Mouse (Mus musculus) CH12.LX (cell line): ENCODE data around the gene Srd5a1.

ENCODE experiments used
- CTCF ChIP-seq, 2 experiments: IDR thresholded peaks in 1 of 2; conservative IDR thresholded peaks in 1 of 2; 2 replicates each; pipeline ENCODE4 v1.5.1; 2011 to 2012; ENCODE audit warnings: low read depth in 2 of 2, low read length in 2 of 2, improper control_type of control experiment in 1 of 2, inconsistent platforms in 1 of 2, mild to moderate bottlenecking in 1 of 2, moderate library complexity in 1 of 2
- POLR2A ChIP-seq: IDR thresholded peaks from 2 replicates; pipeline ENCODE4 v1.6.1; 2011; ENCODE audit warnings: low read depth, mild to moderate bottlenecking, improper control_type of control experiment, low read length
- USF1 ChIP-seq: IDR thresholded peaks from 2 replicates; pipeline ENCODE4 v1.6.1; 2014; ENCODE audit warnings: low read depth, mild to moderate bottlenecking, inconsistent platforms, low read length, improper control_type of control experiment

DNA sequence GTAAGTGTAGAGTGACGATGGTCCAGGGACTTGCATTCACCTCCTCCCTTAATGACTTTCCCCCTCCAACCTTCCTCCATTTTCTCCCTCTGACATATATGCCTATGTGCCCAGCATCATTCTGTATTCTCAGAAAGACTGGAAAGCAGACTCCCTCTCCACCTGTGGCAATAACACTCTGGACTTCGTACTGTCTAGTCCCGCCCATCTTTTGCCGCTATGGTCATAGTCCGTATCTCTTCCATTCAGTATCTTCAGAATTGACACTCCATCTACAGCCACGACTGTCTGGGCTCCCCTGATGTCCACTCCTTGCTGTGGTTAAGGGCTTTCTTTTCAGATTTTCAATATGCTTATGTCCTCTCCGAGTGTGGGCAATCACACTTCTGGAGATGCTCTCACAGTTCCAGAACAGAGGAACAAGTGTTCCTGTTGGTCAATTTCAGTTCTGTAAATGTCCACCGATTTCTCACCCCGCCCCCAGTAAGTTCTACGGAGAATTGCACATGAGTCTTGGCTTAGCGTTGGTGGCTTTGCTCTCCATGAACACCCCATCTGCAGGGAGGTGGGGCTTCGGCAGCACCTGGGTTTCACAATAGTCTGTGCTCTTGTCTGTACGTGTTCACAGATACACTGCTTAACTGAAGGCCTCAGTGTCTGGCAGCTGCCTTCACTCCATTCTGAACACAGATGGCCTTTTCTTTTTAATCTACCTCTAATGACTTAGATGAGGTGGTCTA, 33.4 kb upstream of the Srd5a1 start:
- TF ChIP-seq POLR2A (no peak), CTCF (conservative IDR thresholded peaks at IDR 0.05 in 1 of 2, IDR thresholded peaks at IDR 0.05 in 1 of 2; ENCODE audit: low read depth in 2 of 2, low read length in 2 of 2) (no peak), USF1 (no peak)
